Mouse (Mus musculus): Measurements from ENCODE around the gene Rnaseh2b.

DNA sequence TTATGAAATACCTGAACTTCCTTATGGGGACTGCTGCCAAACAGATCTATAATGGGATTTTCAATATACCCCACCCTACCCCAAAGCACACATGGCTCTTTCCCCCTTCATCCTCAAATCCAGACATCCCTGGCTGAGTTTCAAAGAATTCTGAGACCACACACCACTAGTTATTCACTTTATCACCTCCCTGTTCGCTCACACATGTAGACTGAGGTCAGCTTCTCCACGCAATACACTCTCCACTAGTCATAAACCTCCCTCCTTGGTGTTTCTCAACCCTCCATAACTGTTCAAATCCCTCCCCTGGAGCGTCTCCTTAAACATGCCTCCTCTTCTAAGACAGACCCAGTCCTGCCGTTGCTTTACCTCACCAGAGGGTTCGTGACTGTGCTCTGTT, 31.1 kb downstream of the Rnaseh2b start:
- TF ChIP-seq CTCF (IDR thresholded peaks at IDR 0.05; ENCODE audit: borderline replicate concordance, control insufficient read depth, extremely low read depth, insufficient read depth, low read length, poor library complexity), result no peak
- no peak for TF ChIP-seq POLR2A (IDR thresholded peaks at IDR 0.05; ENCODE audit: control insufficient read depth, extremely low read depth, insufficient read depth, low read length, poor library complexity)
